Mouse (Mus musculus) myocyte (in vitro differentiated cells): ENCODE results near the gene Pipox. TPM values are rescaled to one million over a fixed set of nuclear protein-coding genes. Genes with fewer than 3 reads are reported as not detected.

Experiments
- H3K27me3 ChIP-seq: one replicate; pipeline ENCODE4 v1.6.1; 2011; ENCODE audit not compliant: control insufficient read depth, insufficient read depth, insufficient read length
- H3K36me3 ChIP-seq: one replicate; pipeline ENCODE4 v1.6.1; 2011; ENCODE audit not compliant: control insufficient read depth, insufficient read depth
- H3K4me2 ChIP-seq: one replicate; pipeline ENCODE4 v1.6.1; 2011; ENCODE audit warnings: low read depth, control low read depth
- H3K4me3 ChIP-seq: one replicate; pipeline ENCODE4 v1.5.1; 2011; ENCODE audit warnings: mild to moderate bottlenecking, control low read depth, moderate library complexity
- H3K79me2 ChIP-seq: one replicate; pipeline ENCODE4 v1.6.1; 2011; ENCODE audit not compliant: control insufficient read depth, insufficient read depth
- H3ac ChIP-seq: one replicate; pipeline ENCODE4 v1.6.1; 2011; ENCODE audit not compliant: control insufficient read depth, insufficient read length
- CEBPB ChIP-seq: IDR thresholded peaks from 2 replicates; pipeline ENCODE4 v1.6.1; 2011; ENCODE audit warnings: mild to moderate bottlenecking, moderate library complexity; ENCODE audit not compliant: poor library complexity, insufficient read depth, severe bottlenecking
- E2F4 ChIP-seq: IDR thresholded peaks from one replicate; pipeline ENCODE4 v1.6.1; 2011; ENCODE audit warnings: mild to moderate bottlenecking, control low read depth, moderate library complexity; ENCODE audit not compliant: insufficient read depth
- MAX ChIP-seq: IDR thresholded peaks from one replicate; pipeline ENCODE4 v1.6.1; 2011; ENCODE audit warnings: low read depth, mild to moderate bottlenecking, control low read depth
- MYOD1 ChIP-seq, 3 experiments: IDR thresholded peaks; one replicate each; pipeline ENCODE4 v1.6.1; 2011; ENCODE audit warnings: control low read depth in 2 of 3, low read depth in 2 of 3, mild to moderate bottlenecking in 2 of 3, moderate library complexity in 1 of 3; ENCODE audit not compliant: insufficient read length in 2 of 3, control insufficient read depth in 1 of 3
- MYOG ChIP-seq, 3 experiments: IDR thresholded peaks; one replicate each; pipeline ENCODE4 v1.6.1; 2011; ENCODE audit warnings: control low read depth in 2 of 3, low read depth in 2 of 3, mild to moderate bottlenecking in 2 of 3; ENCODE audit not compliant: insufficient read length in 2 of 3, control insufficient read depth in 1 of 3, insufficient read depth in 1 of 3
- POLR2A ChIP-seq: IDR thresholded peaks from one replicate; pipeline ENCODE4 v1.6.1; 2011; ENCODE audit warnings: low read depth, mild to moderate bottlenecking, control low read depth, moderate library complexity; ENCODE audit not compliant: insufficient read length
- POLR2AphosphoS2 ChIP-seq: IDR thresholded peaks from one replicate; pipeline ENCODE4 v1.6.1; 2011; ENCODE audit warnings: low read depth, control low read depth; ENCODE audit not compliant: insufficient read length
- REST ChIP-seq: IDR thresholded peaks from one replicate; pipeline ENCODE4 v1.6.1; 2011; ENCODE audit warnings: mild to moderate bottlenecking, control low read depth, moderate library complexity; ENCODE audit not compliant: insufficient read depth, insufficient read length
- SRF ChIP-seq: IDR thresholded peaks from one replicate; pipeline ENCODE4 v1.6.1; 2011; ENCODE audit warnings: low read depth; ENCODE audit not compliant: control insufficient read depth, insufficient read length
- TCF12 ChIP-seq: IDR thresholded peaks from one replicate; pipeline ENCODE4 v1.6.1; 2011; ENCODE audit warnings: mild to moderate bottlenecking, control low read depth; ENCODE audit not compliant: poor library complexity, insufficient read depth, severe bottlenecking
- TCF3 ChIP-seq: IDR thresholded peaks from one replicate; pipeline ENCODE4 v1.6.1; 2011; ENCODE audit warnings: low read depth, control low read depth; ENCODE audit not compliant: insufficient read length
- USF1 ChIP-seq: IDR thresholded peaks from one replicate; pipeline ENCODE4 v1.6.1; 2011; ENCODE audit warnings: low read depth, mild to moderate bottlenecking, control low read depth, moderate library complexity
- polyA plus RNA-seq: library from polyadenylated mRNA; unstranded; fragments of >200 nt; fragmentation: generic; extraction: Trizol; gene quantifications from one replicate; pipeline ENCODE4 v1.2.1, GENCODE M21; 2012; ENCODE audit warnings: missing spikeins

Pipox gene
- polyA plus RNA-seq, 1 experiment: not detected

DNA sequence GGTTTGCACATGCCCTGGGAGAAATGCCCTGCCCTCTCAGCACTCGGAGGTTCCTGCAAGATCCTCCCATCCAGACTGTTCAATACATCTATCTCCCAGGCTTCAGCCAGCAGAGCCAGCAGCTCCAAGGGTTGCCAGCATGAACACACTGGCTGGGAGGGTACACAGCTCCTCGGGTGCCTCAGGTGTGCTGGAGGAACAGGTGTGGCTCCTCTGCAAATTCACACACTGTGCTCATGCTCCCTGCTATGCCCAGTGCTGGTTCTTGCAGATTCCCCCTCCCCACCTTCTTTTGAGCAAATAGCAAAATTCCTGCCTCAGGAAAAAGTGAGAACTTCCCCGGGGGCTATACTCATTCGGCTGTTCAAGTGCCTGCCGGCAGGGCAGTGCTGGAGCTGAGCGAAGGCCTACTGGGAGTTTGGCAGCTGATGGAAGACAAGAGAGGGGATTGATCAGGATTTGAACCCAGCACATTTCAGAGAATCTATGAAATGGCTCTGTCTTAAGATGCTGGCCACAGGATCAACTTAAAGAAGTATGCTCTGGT lies 19.1 kb downstream of the Pipox start:
- no peaks in the 10 kb centered on the region for H3K79me2 ChIP-seq
- peaks cover 13% of the 10 kb centered on the region for H3K27me3 ChIP-seq
- TF ChIP-seq MAX: no peak
- TF ChIP-seq SRF: no peak
- no peak for TF ChIP-seq TCF12
- TF ChIP-seq MYOG (IDR thresholded peaks at IDR 0.05; ENCODE audit: control insufficient read depth in 1 of 3, insufficient read depth in 1 of 3, insufficient read length in 2 of 3, low read depth in 2 of 3): no peak
- no peak for TF ChIP-seq CEBPB
- TF ChIP-seq MYOD1 (IDR thresholded peaks at IDR 0.05; ENCODE audit: control insufficient read depth in 1 of 3, insufficient read length in 2 of 3, low read depth in 2 of 3): no peak
- no peak for TF ChIP-seq POLR2AphosphoS2
- no peak for TF ChIP-seq POLR2A
- TF ChIP-seq USF1: no peak
- TF ChIP-seq E2F4: no peak
- no peak for TF ChIP-seq TCF3
- no peak for TF ChIP-seq REST
- H3K4me3 ChIP-seq: no peak overlapping the region
- H3K36me3 ChIP-seq: no peaks in the 10 kb centered on the region
- no peak overlapping the region for H3K4me2 ChIP-seq
- no peak overlapping the region for H3ac ChIP-seq

DNA sequence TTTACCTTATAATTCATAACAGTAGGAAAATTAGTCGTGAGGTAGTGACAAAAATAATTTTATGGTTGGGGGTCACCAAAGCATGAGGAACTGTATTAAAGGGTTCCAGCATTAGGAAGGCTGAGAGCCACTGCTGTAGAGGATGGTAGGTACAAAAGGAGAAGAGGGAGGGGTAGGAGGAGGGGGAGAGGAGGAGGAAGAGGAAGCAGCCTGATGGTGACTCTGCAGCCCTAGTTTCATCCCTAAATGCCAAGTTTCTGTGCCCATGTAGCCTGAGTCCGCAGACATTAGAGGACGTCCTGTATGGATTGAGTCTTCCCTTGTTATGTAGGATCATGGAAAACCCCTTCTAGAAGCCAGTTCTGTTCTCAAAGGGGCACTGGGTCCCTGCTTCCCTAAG lies 20.8 kb downstream of the Pipox start:
- Histone ChIP-seq H3K27me3 (peaks cover 8% of the 10 kb centered on the region), H3K36me3 (no peaks in the 10 kb centered on the region), H3K79me2 (no peaks in the 10 kb centered on the region), H3K4me2 (no peak overlapping the region), H3K4me3 (no peak overlapping the region), H3ac (no peak overlapping the region)
- TF ChIP-seq MAX: no peak
- no peak for TF ChIP-seq TCF12
- no peak for TF ChIP-seq CEBPB
- no peak for TF ChIP-seq MYOG (IDR thresholded peaks at IDR 0.05; ENCODE audit: control insufficient read depth in 1 of 3, insufficient read depth in 1 of 3, insufficient read length in 2 of 3, low read depth in 2 of 3)
- TF ChIP-seq MYOD1 (IDR thresholded peaks at IDR 0.05; ENCODE audit: control insufficient read depth in 1 of 3, insufficient read length in 2 of 3, low read depth in 2 of 3): no peak
- no peak for TF ChIP-seq TCF3
- no peak for TF ChIP-seq E2F4
- no peak for TF ChIP-seq USF1
- no peak for TF ChIP-seq POLR2AphosphoS2
- no peak for TF ChIP-seq POLR2A
- TF ChIP-seq SRF: no peak
- no peak for TF ChIP-seq REST

DNA sequence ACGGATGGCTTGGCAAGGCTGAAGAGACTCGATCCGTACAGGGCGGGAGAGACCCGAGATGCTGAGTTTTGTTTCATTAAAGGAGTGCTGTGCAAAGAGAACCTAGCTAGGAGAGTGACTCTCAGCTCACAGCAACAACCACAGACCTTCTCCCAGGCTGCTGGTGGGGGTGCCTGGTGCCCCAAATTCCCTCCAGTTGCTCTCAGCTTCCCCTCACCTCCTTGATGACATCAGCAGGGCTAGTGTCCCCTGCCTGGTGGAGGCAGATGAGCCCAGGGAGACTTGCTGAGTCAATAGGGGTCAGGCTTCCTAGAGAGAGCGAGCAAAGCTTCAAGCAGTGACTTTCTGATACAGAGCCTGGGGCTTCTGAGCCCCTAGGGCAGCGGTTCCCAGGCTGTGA lies 21.2 kb downstream of the Pipox start:
- H3K4me3 ChIP-seq: no peak overlapping the region

GRCm38 (mm10) chr11:77872236-77872635 lies 21.7 kb downstream of the Pipox start:
- no peak overlapping the region for H3K4me3 ChIP-seq
- H3K27me3 ChIP-seq: peaks cover 8% of the 10 kb centered on the region
- TF ChIP-seq TCF3 (no peak), MYOG (IDR thresholded peaks at IDR 0.05; ENCODE audit: control insufficient read depth in 1 of 3, insufficient read depth in 1 of 3, insufficient read length in 2 of 3, low read depth in 2 of 3) (peak in 2 of 3 experiments; percentile 50 to 83), POLR2A (no peak), POLR2AphosphoS2 (no peak), MYOD1 (IDR thresholded peaks at IDR 0.05; ENCODE audit: control insufficient read depth in 1 of 3, insufficient read length in 2 of 3, low read depth in 2 of 3) (peak; percentile 14 to 77 (median 53)), SRF (no peak)
- no peak overlapping the region for H3ac ChIP-seq
- H3K36me3 ChIP-seq: no peaks in the 10 kb centered on the region
- H3K79me2 ChIP-seq: no peaks in the 10 kb centered on the region
- peak overlapping the region; percentile 20 for H3K4me2 ChIP-seq

More for the DNA sequence above, 21.2 kb downstream of the Pipox start:
- peak overlapping the region; percentile 20 for H3K4me2 ChIP-seq
- no peaks in the 10 kb centered on the region for H3K36me3 ChIP-seq
- H3K27me3 ChIP-seq: peaks cover 8% of the 10 kb centered on the region
- TF ChIP-seq TCF3: no peak
- no peak for TF ChIP-seq E2F4
- no peak for TF ChIP-seq MAX
- no peak for TF ChIP-seq TCF12
- no peak for TF ChIP-seq SRF
- H3ac ChIP-seq: no peak overlapping the region
- no peaks in the 10 kb centered on the region for H3K79me2 ChIP-seq

GRCm38 (mm10) chr11:77871436-77871835 lies 22.5 kb downstream of the Pipox start:
- H3K4me3 ChIP-seq: no peak overlapping the region
- peaks cover 8% of the 10 kb centered on the region for H3K27me3 ChIP-seq
- no peaks in the 10 kb centered on the region for H3K36me3 ChIP-seq
- no peaks in the 10 kb centered on the region for H3K79me2 ChIP-seq
- TF ChIP-seq USF1 (no peak), SRF (no peak), REST (no peak), POLR2A (no peak), MYOG (IDR thresholded peaks at IDR 0.05; ENCODE audit: control insufficient read depth in 1 of 3, insufficient read depth in 1 of 3, insufficient read length in 2 of 3, low read depth in 2 of 3) (peak in 2 of 3 experiments; percentile 10 to 21), MAX (no peak), E2F4 (no peak), TCF3 (no peak), MYOD1 (IDR thresholded peaks at IDR 0.05; ENCODE audit: control insufficient read depth in 1 of 3, insufficient read length in 2 of 3, low read depth in 2 of 3) (no peak), POLR2AphosphoS2 (peak; percentile 14), TCF12 (no peak), CEBPB (no peak)
- H3K4me2 ChIP-seq: no peak overlapping the region
- H3ac ChIP-seq: no peak overlapping the region
